8 mouse cellular contexts compared by ENCODE assay signal in the genomic region with DNA sequence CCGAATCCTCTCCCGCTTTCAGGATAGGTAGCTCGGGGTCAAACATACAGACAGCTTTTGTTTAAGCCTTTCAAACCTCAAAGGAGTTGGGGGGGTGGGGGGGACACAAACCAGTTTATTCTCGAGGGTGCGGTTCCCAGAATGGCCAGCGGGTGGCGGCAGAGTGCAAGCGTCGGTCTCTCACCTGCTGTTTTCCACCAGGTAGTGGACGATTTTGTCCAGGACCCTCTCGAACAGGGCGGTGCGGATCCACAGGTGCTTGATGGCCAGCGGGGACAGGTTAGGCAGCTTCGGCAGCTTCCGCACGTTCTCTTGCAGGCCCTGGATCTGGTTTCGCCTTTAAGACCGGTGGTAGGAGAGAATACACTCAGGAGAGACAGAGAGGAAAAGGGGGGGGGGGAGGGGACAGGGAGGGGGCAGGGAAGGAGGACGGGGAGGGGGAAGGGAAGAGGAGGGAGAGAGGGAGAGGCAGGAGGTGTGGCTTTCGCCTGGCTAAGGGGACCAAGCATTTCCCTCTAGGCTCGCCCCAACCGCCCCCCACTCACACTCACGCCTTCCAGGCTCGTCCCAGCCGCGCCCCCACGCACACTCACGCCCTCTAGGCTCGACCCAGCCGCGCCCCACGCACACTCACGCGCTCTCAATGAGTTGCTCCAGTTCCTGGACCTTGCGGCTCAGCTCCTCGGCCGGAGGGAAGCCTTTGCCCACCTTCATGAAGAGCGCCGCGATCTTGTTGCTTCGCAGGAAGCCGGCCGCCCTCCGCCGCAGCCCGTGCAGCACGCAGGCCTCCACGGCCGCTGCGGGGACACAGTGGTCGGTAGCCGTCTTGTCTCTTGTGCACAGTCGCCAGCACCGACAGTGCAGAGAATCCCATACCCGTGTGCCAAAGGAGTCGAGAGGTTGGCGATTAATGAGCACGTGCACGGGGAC. TPM values are rescaled to one million over a fixed set of nuclear protein-coding genes. Genes with fewer than 3 reads are reported as not detected.
A peak's percentile ranks its signal among the peaks of the same experiment; 100 is the strongest.
DNase-seq lines count a peak whose midpoint lies in the region; ATAC-seq lines count a peak whose summit lies in the region.

No protein-coding gene starts in this region.

- peak; percentile 79 for DNase-seq in right cerebral cortex, postnatal 14 days
- DNase-seq in right cerebral cortex, adult 18-20 months: no peak
- peak; percentile 91 to 93 for DNase-seq in cerebellum, postnatal 36 days
- peak; percentile 40 to 58 for DNase-seq in heart, postnatal 14 days
- DNase-seq in kidney, postnatal 4 days: peak; percentile 86 to 87
- peak; percentile 72 for DNase-seq in lung, postnatal 14 days
- peak; percentile 29 to 78 for DNase-seq in spleen, postnatal 4 days (ENCODE audit: low spot score in 2 of 2)

- intact Hi-C loops in heart, postnatal 14 days (cut with DNase I): no loop called here

- ATAC-seq in megakaryocyte progenitor cell, adult 5-6 weeks (replicated peaks; ENCODE audit: poor library complexity): no peak

RNA-seq across cellular contexts. Expression of a gene that starts 23.7 kb away (rescaled TPM):
- total RNA-seq in heart, postnatal 14 days (2021): under 1 TPM; 0.60 to 0.63 TPM
- 0.67 TPM in 1 of 2 replicates, not detected in the other for total RNA-seq in megakaryocyte progenitor cell, adult 5-6 weeks (2015)
- total RNA-seq in megakaryocyte progenitor cell, adult 5-6 weeks (2017): not detected in 2 replicates
